Mouse (Mus musculus): ENCODE measurements at regions not wholly inside any gene's neighbourhood (a gene's known extent, or its start where the extent isn't known, plus 50 kb on each side); places are given as distances from the start of the nearest gene placed in this dataset.

GRCm38 (mm10) chr13:47751033-47751432, 510.0 kb upstream of the Id4 start:
- no peak for DNase-seq (ENCODE audit: low spot score)

GRCm38 (mm10) chr13:47764802-47765597, 496.0 kb upstream of the Id4 start:
- no peak for DNase-seq (ENCODE audit: low spot score)

- DNase-seq (ENCODE audit: low spot score) = no peak
Measured at GRCm38 (mm10) chr13:47768963-47769527, 492.0 kb upstream of the Id4 start.

- peak; percentile 40 for DNase-seq (ENCODE audit: low spot score)
Measured at GRCm38 (mm10) chr13:47777206-47778099, 483.6 kb upstream of the Id4 start.

- no peak for DNase-seq (ENCODE audit: low spot score)
Measured at GRCm38 (mm10) chr13:47778218-47779009, 482.6 kb upstream of the Id4 start.

GRCm38 (mm10) chr13:47784406-47784805, 476.6 kb upstream of the Id4 start:
- DNase-seq (ENCODE audit: low spot score) = no peak

GRCm38 (mm10) chr13:47797859-47798258, 463.2 kb upstream of the Id4 start:
- no peak for DNase-seq (ENCODE audit: low spot score)

- no peak for DNase-seq (ENCODE audit: low spot score)
Measured at GRCm38 (mm10) chr13:47811711-47812415, 449.2 kb upstream of the Id4 start.

- DNase-seq (ENCODE audit: low spot score) = no peak
Measured at GRCm38 (mm10) chr13:47818924-47819564, 442.0 kb upstream of the Id4 start.

- peak; percentile 14 for DNase-seq (ENCODE audit: low spot score)
Measured at GRCm38 (mm10) chr13:47836491-47836890, 424.5 kb upstream of the Id4 start.

- DNase-seq (ENCODE audit: low spot score) = no peak
Measured at GRCm38 (mm10) chr13:47842418-47842817, 418.6 kb upstream of the Id4 start.

- no peak for DNase-seq (ENCODE audit: low spot score)
Measured at GRCm38 (mm10) chr13:47843011-47843410, 418.0 kb upstream of the Id4 start.

- no peak for DNase-seq (ENCODE audit: low spot score)
Measured at GRCm38 (mm10) chr13:47843541-47844267, 417.3 kb upstream of the Id4 start.

- DNase-seq (ENCODE audit: low spot score) = no peak
Measured at GRCm38 (mm10) chr13:47846713-47847112, 414.3 kb upstream of the Id4 start.

GRCm38 (mm10) chr13:47848371-47849188, 412.4 kb upstream of the Id4 start:
- no peak for DNase-seq (ENCODE audit: low spot score)

- DNase-seq (ENCODE audit: low spot score) = no peak
Measured at GRCm38 (mm10) chr13:47855422-47856108, 405.5 kb upstream of the Id4 start.

- DNase-seq (ENCODE audit: low spot score) = no peak
Measured at GRCm38 (mm10) chr13:47858946-47859345, 402.1 kb upstream of the Id4 start.

GRCm38 (mm10) chr13:47860316-47860715, 400.7 kb upstream of the Id4 start:
- no peak for DNase-seq (ENCODE audit: low spot score)

- no peak for DNase-seq (ENCODE audit: low spot score)
Measured at GRCm38 (mm10) chr13:47862896-47863295, 398.1 kb upstream of the Id4 start.

Data from testis, postnatal 14 days (tissue).